Mouse (Mus musculus): ENCODE measurements around the gene Tnk2.

GRCm38 (mm10) chr16:32614047-32614446 lies 29.6 kb upstream of the Tnk2 start:
- TF ChIP-seq CTCF (conservative IDR thresholded peaks at IDR 0.05; ENCODE audit: insufficient read depth, insufficient read length, low read depth, low read length) = peak; percentile 28; the same call in 1 of the 2 replicates
- TF ChIP-seq POLR2A (IDR thresholded peaks at IDR 0.05; ENCODE audit: low read depth, low read length) = no peak
